Mouse (Mus musculus): Measurements from ENCODE around the gene Hmgb2. TPM values are rescaled to one million over a fixed set of nuclear protein-coding genes. Genes with fewer than 3 reads are reported as not detected.

Hmgb2 gene
- polyA plus RNA-seq (2017; shearing (Covaris generic)) = 141 TPM

GRCm38 (mm10) chr8:57511316-57512118 lies at the start of gene Hmgb2:
Hmgb2 (plus strand) TSS chr8:57511907.

GRCm38 (mm10) chr8:57487441-57488155 lies 24.1 kb upstream of the Hmgb2 start, which contains the start of gene Sap30:
Sap30 (minus strand) TSS chr8:57487860.

Other genes starting within 250 kb of the Hmgb2 start
- not detected for gene Hand2, start 190.9 kb upstream of the Hmgb2 start, polyA plus RNA-seq (2017; shearing (Covaris generic))
- gene Scrg1, start 56.0 kb upstream of the Hmgb2 start, polyA plus RNA-seq (2017; shearing (Covaris generic)) = not detected
- gene Sap30, start 24.0 kb upstream of the Hmgb2 start, polyA plus RNA-seq (2017; shearing (Covaris generic)) = 1.2 TPM
- gene Galnt7, start 141.1 kb downstream of the Hmgb2 start, polyA plus RNA-seq (2017; shearing (Covaris generic)) = 46.9 TPM

Data from inflammation-experienced regulatory T-cells, adult 16 weeks (primary cell).